Mouse (Mus musculus) limb, embryonic 14.5 days (tissue): ENCODE results near the gene Capn1. TPM values are rescaled to one million over a fixed set of nuclear protein-coding genes. Genes with fewer than 3 reads are reported as not detected.

ENCODE experiments used
- ATAC-seq: fragments of 200-750 bp; cut with Nextera tagmentation; 2 replicates; pipeline ENCODE4 v1.8.0; 2017; ENCODE audit warnings: low read depth, moderate number of reproducible peaks, moderate TSS enrichment; ENCODE audit not compliant: low FRiP score
- DNase-seq: peaks from one replicate; pipeline ENCODE4 v3.0.0-alpha.2; 2015; ENCODE audit warnings: low spot score
- H3K27ac ChIP-seq: fragments of 300-500 bp; sonication (generic); replicated peaks from 2 replicates; pipeline ENCODE4 v1.5.1; 2014; ENCODE audit warnings: low read depth, mild to moderate bottlenecking, low read length, moderate library complexity, mixed read lengths
- H3K27me3 ChIP-seq: fragments of 300-500 bp; sonication (generic); 2 replicates; pipeline ENCODE4 v1.6.1; 2014; ENCODE audit warnings: low read length, mixed read lengths; ENCODE audit not compliant: control insufficient read depth, insufficient read depth
- H3K36me3 ChIP-seq: fragments of 300-500 bp; sonication (generic); 2 replicates; pipeline ENCODE4 v1.6.1; 2014; ENCODE audit warnings: mild to moderate bottlenecking, low read length, moderate library complexity, mixed read lengths; ENCODE audit not compliant: control insufficient read depth, insufficient read depth
- H3K4me1 ChIP-seq: fragments of 300-500 bp; sonication (generic); 2 replicates; pipeline ENCODE4 v1.6.1; 2014; ENCODE audit warnings: antibody characterized with exemption, low read length, mixed read lengths; ENCODE audit not compliant: control insufficient read depth, insufficient read depth
- H3K4me2 ChIP-seq: fragments of 300-500 bp; sonication (generic); replicated peaks from 2 replicates; pipeline ENCODE4 v1.6.1; 2014; ENCODE audit warnings: low read depth, mild to moderate bottlenecking, low read length, moderate library complexity; ENCODE audit not compliant: severe bottlenecking
- H3K4me3 ChIP-seq: fragments of 300-500 bp; sonication (generic); replicated peaks from 2 replicates; pipeline ENCODE4 v1.5.1; 2014; ENCODE audit warnings: low read length
- H3K9ac ChIP-seq: fragments of 300-500 bp; sonication (generic); 2 replicates; pipeline ENCODE4 v1.6.1; 2014; ENCODE audit warnings: mild to moderate bottlenecking, low read depth, low read length, moderate library complexity; ENCODE audit not compliant: severe bottlenecking
- H3K9me3 ChIP-seq: fragments of 300-500 bp; sonication (generic); 2 replicates; pipeline ENCODE4 v1.6.1; 2016; ENCODE audit warnings: low read length; ENCODE audit not compliant: control insufficient read depth
- POLR2A ChIP-seq: fragments of 200-500 bp; IDR thresholded peaks from 2 replicates; pipeline ENCODE4 v1.8.0; 2012; ENCODE audit warnings: inconsistent platforms, mild to moderate bottlenecking, moderate library complexity, borderline replicate concordance; ENCODE audit not compliant: insufficient read depth, insufficient read length; ENCODE audit errors: extremely low read depth
- WGBS: fragments of 180-500 bp; shearing (Covaris S2); extraction: QIAGEN DNeasy Blood & Tissue Kit; methylation state at CpG from one replicate; pipeline ENCODE4 v1.1.7; 2014; 5-methylcytosine and 5-hydroxymethylcytosine counted together
- polyA plus RNA-seq, 2 experiments: library from polyadenylated mRNA; depleted of rRNA in 1 of 2; stranded (reverse) in 1 of 2; unstranded in 1 of 2; fragments of >200 nt; fragmentation: Nextera tagmentation in 1 of 2; extraction: Ambion mirVana in 1 of 2; gene quantifications; 2 replicates each; pipeline versions ENCODE4 v1.2.1 to v1.2.3; 2012 to 2014

The Capn1 gene
- polyA plus RNA-seq, 2 experiments: 19.7 to 29.0 TPM

DNA sequence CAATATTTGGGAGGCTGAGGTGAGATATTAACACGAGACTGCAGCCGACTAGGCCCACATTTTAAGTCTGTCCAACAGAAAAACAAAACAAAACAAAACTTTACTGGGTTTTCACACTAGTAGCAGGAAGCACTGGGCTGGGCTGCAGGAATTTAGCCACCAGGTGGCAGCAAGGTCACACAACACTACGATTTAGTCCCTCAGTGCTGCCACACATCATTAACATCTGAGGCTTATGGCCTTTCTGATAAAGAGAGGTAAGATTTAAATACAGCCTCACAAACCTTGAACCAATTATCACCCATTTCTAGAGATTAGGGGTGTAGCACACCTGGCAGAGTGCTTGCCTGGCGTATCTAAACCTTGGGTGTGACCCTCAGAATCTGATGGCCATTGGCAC lies 50.4 kb downstream of the Capn1 start:
- Histone ChIP-seq H3K27me3 (no peaks in the 10 kb centered on the region), H3K4me2 (no peak overlapping the region), H3K36me3 (peaks cover 9% of the 10 kb centered on the region), H3K4me3 (no peak overlapping the region), H3K4me1 (peaks cover 11% of the 10 kb centered on the region), H3K27ac (no peak overlapping the region), H3K9me3 (no peaks in the 10 kb centered on the region), H3K9ac (no peak overlapping the region)
- TF ChIP-seq POLR2A: no peak
- DNase-seq (peak; percentile 92), ATAC-seq (peak; percentile 56)
- WGBS: 3% methylated on average over 4 of the region's 4 CpGs

DNA sequence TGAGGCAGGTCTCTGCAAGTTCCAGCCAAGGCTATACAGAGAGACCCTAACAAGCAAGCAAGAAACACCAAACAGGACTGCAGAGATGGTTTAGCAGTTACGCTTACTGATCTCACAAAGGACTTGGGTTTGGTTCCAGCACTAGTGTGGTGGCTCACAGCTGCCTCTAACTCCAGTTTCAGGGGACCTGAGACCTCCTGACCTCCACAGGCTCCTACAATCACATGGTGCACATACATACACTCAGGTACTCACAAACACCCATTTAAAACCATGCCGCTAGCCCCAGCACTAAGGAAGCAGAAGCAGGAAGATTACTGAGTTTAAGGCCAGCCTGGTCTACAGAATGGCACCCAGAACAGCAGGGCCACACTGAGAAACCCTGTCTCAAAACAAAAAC lies 50.9 kb downstream of the Capn1 start:
- no peak for TF ChIP-seq POLR2A
- Histone ChIP-seq H3K9ac (peak overlapping the region; percentile 74; the same call in 1 of the 2 replicates), H3K4me2 (peak overlapping the region; percentile 67), H3K36me3 (peaks cover 11% of the 10 kb centered on the region), H3K27me3 (no peaks in the 10 kb centered on the region), H3K4me3 (peak overlapping the region; percentile 72), H3K9me3 (no peaks in the 10 kb centered on the region), H3K4me1 (peaks cover 11% of the 10 kb centered on the region), H3K27ac (no peak overlapping the region)
- DNase-seq: no peak
- 88% methylated on average over 2 of the region's 2 CpGs for WGBS
- no peak for ATAC-seq

DNA sequence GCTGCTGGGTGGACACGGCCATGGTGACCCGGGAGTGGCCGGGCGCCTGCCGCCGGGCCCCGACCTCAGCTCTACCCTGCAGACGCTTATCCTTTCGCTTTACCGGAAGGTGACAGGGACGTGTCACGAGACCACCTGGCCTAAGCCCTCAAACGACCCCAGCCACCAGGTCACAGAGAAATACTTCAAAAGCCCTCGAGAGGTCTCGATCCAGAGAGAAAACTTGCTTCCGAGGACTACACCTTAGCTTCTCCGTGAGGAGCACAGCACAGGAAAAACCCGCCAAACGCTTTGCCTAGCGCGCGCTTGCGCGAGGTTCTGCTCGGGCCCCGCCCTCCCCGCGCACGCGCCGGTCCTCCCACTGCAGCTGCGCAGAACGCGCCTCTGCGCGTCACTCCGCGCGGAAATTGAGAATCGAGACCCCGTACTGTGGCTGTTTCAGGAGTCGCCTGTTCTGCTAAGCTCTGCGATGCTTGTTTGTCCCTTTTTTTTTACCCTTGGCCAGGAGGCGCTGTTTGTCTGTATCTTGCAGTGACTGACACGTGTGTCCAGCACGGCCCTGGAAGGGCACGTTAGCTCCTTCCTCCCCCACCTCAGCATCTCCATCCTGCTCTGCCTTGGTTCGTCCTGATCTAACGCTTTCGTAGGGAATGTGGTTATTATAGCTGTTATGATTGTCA lies 51.7 kb downstream of the Capn1 start, which contains the start of gene Pola2:
Pola2 (minus strand) TSS at position 320 of the 680 bp plus-strand sequence.
- Histone ChIP-seq H3K4me3 (peak within 1 kb of the TSS; percentile 72), H3K36me3 (peaks cover 12% of the 10 kb centered on the region), H3K4me1 (peaks cover 11% of the 10 kb centered on the region), H3K27me3 (no peaks in the 10 kb centered on the region), H3K4me2 (peak within 1 kb of the TSS; percentile 67), H3K9me3 (no peaks in the 10 kb centered on the region), H3K9ac (peak within 1 kb of the TSS; percentile 74), H3K27ac (peak within 1 kb of the TSS; percentile 66)
- DNase-seq (peak; percentile 93), ATAC-seq (peak; percentile 89)
- TF ChIP-seq POLR2A: 0 out of 2 replicates have a peak, but pooled peaks have one; percentile 44
- WGBS: under 1% methylated on average over 50 of the region's 50 CpGs

- no peak for ATAC-seq
- 0 out of 2 replicates have a peak overlapping the region, but pooled peaks have one; percentile 31 for H3K9ac ChIP-seq
Measured at GRCm38 (mm10) chr19:5962651-5963050, 53.0 kb downstream of the Capn1 start.

GRCm38 (mm10) chr19:5957371-5957770 lies 58.3 kb downstream of the Capn1 start:
- Histone ChIP-seq H3K9me3 (no peaks in the 10 kb centered on the region), H3K36me3 (peaks cover 66% of the 10 kb centered on the region), H3K27me3 (no peaks in the 10 kb centered on the region), H3K4me1 (peaks cover under 1% of the 10 kb centered on the region; the same call in 1 of the 2 replicates), H3K4me3 (no peak overlapping the region), H3K9ac (no peak overlapping the region), H3K4me2 (no peak overlapping the region), H3K27ac (no peak overlapping the region)
- DNase-seq (no peak), ATAC-seq (no peak)
- no peak for TF ChIP-seq POLR2A
- 88% methylated on average over 5 of the region's 5 CpGs for WGBS

More at GRCm38 (mm10) chr19:5962651-5963050, 53.0 kb downstream of the Capn1 start:
- no peaks in the 10 kb centered on the region for H3K27me3 ChIP-seq
- peaks cover 11% of the 10 kb centered on the region for H3K4me1 ChIP-seq
- no peaks in the 10 kb centered on the region for H3K9me3 ChIP-seq
- peaks cover 25% of the 10 kb centered on the region for H3K36me3 ChIP-seq
- no peak overlapping the region for H3K27ac ChIP-seq
- DNase-seq: no peak
- TF ChIP-seq POLR2A: no peak
- H3K4me2 ChIP-seq: peak overlapping the region; percentile 67
- peak overlapping the region; percentile 72 for H3K4me3 ChIP-seq
- 29% methylated on average over 1 of the region's 1 CpGs for WGBS
